Mouse (Mus musculus) cerebellum, adult 9-11 months (tissue): ENCODE data around the gene Cldn13.

Source experiments
- DNase-seq: peaks from one replicate; pipeline ENCODE4 v3.0.0; 2022

The Cldn13 gene

GRCm38 (mm10) chr5:134890601-134891054 lies 24.7 kb downstream of the Cldn13 start:
- no peak for DNase-seq

DNA sequence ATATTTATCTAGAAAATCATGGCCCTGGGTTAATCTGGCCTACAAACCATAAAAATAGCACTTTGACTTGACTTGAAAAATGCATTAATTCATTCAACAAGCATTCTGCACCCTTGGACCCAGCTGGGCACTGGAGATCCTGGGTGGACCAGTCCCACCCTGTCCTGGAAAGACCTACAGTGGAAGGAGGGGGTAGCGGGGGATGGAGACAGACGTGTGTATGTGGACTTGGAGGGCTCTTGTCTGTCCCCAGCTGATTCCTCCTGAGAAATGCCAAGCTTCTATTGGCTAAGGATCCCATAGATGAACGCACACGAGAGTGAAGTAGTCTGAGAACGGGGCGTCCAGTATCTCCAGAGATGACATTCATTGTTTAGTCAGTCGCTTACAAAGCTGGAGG lies 26.8 kb downstream of the Cldn13 start:
- no peak for DNase-seq

- no peak for DNase-seq
These were observed 27.6 kb downstream of the Cldn13 start for GRCm38 (mm10) chr5:134887447-134888335.

GRCm38 (mm10) chr5:134883077-134883476 lies 32.2 kb downstream of the Cldn13 start:
- DNase-seq, result peak; percentile 91

DNA sequence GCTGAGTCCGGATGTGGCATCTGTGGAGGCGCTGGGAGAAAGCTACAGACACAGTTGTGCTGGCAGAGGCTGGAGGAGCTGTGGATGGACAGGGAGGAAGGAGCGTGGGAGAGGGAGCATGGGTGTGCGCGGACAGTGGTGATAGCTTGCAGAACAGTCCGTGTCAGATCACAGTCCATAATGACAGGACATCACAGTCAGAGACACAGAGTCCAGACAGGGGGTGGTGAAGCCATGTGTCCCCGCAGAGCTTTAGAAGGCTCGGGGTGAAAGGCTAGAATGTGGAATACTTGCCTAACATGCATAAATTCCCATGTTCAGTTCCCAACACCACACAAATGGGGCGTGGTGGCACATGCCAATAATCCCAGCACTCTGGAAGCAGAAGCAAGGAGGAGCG lies 38.5 kb downstream of the Cldn13 start:
- DNase-seq, result no peak

- DNase-seq, result no peak
These were observed 40.1 kb downstream of the Cldn13 start for GRCm38 (mm10) chr5:134875245-134875644.

- DNase-seq, result peak; percentile 34
These were observed 41.1 kb downstream of the Cldn13 start for GRCm38 (mm10) chr5:134873956-134874879.

DNA sequence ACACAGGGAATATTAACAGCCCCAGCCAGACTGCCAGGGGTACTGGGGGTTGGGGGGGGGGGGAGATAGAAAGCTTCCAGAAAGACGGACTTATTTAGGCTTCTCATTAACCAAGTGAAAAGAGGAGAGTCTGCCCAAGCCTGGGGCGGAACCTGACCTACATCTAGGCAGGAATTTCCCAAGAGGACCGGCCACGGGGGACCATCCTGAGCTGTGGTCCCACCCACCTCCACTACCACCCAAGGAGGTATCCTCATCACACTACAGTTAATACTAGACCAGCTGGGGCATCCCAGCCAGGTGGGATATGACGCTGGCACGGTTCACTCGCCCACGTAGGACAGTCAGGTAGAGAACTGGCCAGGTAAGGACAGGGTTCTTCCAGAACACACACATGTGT lies 42.3 kb downstream of the Cldn13 start:
- no peak for DNase-seq

- DNase-seq, result no peak
These were observed 42.7 kb downstream of the Cldn13 start for GRCm38 (mm10) chr5:134872597-134872996.

GRCm38 (mm10) chr5:134868506-134868905 lies 46.8 kb downstream of the Cldn13 start:
- no peak for DNase-seq

DNA sequence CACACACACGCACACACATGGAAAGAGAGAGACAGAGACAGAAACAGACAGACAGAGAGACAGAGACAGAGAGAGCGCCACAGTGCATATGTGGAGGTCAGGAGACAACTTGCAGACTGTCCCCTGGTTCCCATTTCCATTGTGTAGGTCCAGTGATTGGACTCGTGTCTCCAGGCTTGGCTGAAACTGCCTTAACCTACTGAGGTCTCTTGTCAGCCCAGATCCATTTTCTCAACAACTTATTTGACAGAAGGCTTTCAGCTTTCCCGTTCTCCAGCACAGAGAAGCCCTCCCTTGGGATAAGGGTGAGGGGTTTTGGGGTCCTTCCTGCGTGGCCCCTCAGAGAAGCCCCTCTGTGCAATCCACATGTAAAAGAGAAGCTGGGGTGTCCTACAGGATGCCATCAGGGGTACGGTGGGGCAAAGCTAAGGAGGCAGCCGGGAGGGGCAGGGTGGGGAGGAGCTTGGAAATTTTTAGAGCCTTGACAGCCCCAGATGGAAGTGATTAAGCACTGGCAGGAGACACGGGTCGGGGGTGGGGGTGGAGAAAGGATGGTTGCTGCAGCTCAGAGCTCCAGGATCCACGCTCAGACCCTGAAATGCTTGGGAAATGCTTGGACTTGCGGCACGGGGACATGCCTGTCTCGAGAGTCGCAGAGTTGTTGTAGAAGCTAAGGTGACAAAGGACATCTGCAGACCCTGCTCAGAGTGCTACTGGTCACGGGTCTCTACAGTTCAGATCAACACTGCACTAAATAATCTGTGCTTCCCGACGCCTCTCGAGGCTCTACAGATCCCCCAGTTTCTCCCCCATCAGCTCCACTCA lies 47.8 kb downstream of the Cldn13 start:
- no peak for DNase-seq

DNA sequence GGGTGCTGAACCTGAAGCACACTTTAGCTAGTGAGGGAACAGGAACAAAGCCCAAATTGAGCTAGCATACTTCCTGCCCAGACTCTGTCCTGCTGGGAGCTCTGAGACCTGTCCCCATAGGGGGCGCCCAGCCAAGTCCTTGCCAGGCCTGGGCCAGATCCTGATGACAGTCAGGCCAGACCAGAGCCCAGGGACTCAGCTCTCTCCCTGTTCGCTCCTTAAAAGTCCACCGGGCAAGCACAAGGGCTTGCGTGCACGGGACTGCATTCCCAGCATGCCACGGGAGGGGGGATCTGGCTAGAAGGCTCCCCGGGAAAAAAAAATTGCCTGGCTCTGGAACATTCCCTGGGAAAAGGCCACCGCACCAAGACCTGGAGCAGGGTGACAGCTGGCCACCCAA lies 50.2 kb downstream of the Cldn13 start:
- DNase-seq, result no peak
